Comparison of ENCODE assay signal across 11 mouse cellular contexts in the genomic region with DNA sequence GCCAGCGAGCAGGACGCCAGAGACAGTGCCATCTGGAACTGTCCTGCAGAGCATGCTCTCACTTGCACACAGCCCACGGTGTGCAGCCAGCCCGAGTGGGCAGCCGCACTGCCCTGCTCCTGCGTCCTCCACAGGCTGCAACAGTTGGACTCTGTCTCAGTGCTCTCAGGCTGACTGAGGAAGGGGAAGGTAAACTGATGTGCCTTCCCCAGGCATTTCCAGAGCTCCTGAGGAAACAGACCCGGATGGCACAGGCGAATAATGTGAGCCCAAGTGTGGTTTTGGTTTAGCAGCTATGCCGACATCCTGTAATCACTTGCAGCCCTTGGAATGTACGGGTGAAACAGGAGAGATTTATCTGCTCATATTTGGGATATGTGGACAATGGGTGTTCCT. TPM values are rescaled to one million over a fixed set of nuclear protein-coding genes. Genes with fewer than 3 reads are reported as not detected.
DNase-seq lines count a peak whose midpoint lies in the region; ATAC-seq and TF ChIP-seq lines count a peak whose summit lies in the region.
"Had no signal": no experiment of that assay in that cellular context is flagged by ENCODE, and none has a peak within 500 bp of the region (broad histone marks: within the 10 kb centered on the region; RNA-seq: fewer than 3 reads in every experiment).

No protein-coding gene starts in this region.

- peaks cover 15% of the 10 kb centered on the region for H3K36me3 ChIP-seq in hindbrain, embryonic 14.5 days (replicated peaks; ENCODE audit: control insufficient read depth, insufficient read depth)
- H3K36me3 ChIP-seq in midbrain, postnatal 0 days (ENCODE audit: insufficient read depth, low read length), result no peaks in the 10 kb centered on the region

- no peaks in the 10 kb centered on the region for H3K9me3 ChIP-seq in hindbrain, embryonic 14.5 days (ENCODE audit: control insufficient read depth, low read length)
- no peaks in the 10 kb centered on the region for H3K9me3 ChIP-seq in midbrain, postnatal 0 days (ENCODE audit: low read length)

- peak overlapping the region; percentile 79 for H3K9ac ChIP-seq in hindbrain, embryonic 14.5 days
- peak overlapping the region; percentile 48; the same call in 1 of the 2 replicates for H3K9ac ChIP-seq in midbrain, postnatal 0 days (replicated peaks; ENCODE audit: low read length, poor library complexity, severe bottlenecking)

- ATAC-seq in hindbrain, embryonic 14.5 days (ENCODE audit: low FRiP score), result peak; percentile 22; the same call in 1 of the 2 replicates
- ATAC-seq in midbrain, postnatal 0 days (ENCODE audit: low FRiP score), result 0 out of 2 replicates have a peak, but pooled peaks have one; percentile 44

- H3K27me3 ChIP-seq in hindbrain, embryonic 14.5 days (ENCODE audit: control insufficient read depth, insufficient read depth, low read length), result no peaks in the 10 kb centered on the region
- H3K27me3 ChIP-seq in midbrain, postnatal 0 days (ENCODE audit: insufficient read depth, low read length), result peaks cover 6% of the 10 kb centered on the region; the same call in 1 of the 2 replicates

- peak; percentile 93 for DNase-seq in heart, adult 11 months
- no peak for DNase-seq in heart, adult 8-10 months (ENCODE audit: low spot score)
- peak; percentile 77 for DNase-seq in embryo, embryonic 10.5 days (ENCODE audit: low spot score)
- no peak for DNase-seq in hindbrain, embryonic 14.5 days (ENCODE audit: low spot score)
- DNase-seq in midbrain, postnatal 0 days (ENCODE audit: low spot score), result peak; percentile 70
- DNase-seq in right cerebral cortex, postnatal 36 days (ENCODE audit: low spot score in 2 of 2), result no peak
- DNase-seq in thymus, postnatal 0 days (ENCODE audit: low spot score), result no peak
- DNase-seq in liver, result no peak
- DNase-seq: adrenal gland, adult 2 months; kidney, adult 11 months had no signal

- H3K4me1 ChIP-seq in hindbrain, embryonic 14.5 days (replicated peaks; ENCODE audit: control insufficient read depth, insufficient read depth, low read length), result peaks cover 53% of the 10 kb centered on the region
- H3K4me1 ChIP-seq in midbrain, postnatal 0 days (ENCODE audit: insufficient read depth, low read length), result 0 out of 2 replicates have a peak, but pooled peaks cover 3% of the 10 kb centered on the region

- peak overlapping the region; percentile 92 for H3K27ac ChIP-seq in hindbrain, embryonic 14.5 days
- H3K27ac ChIP-seq in midbrain, postnatal 0 days (ENCODE audit: low read depth, low read length), result peak overlapping the region; percentile 67

- peak overlapping the region; percentile 70 for H3K4me2 ChIP-seq in hindbrain, embryonic 14.5 days (replicated peaks)
- peak overlapping the region; percentile 43 for H3K4me2 ChIP-seq in midbrain, postnatal 0 days (ENCODE audit: low read depth, low read length, poor library complexity, severe bottlenecking)

- H3K4me3 ChIP-seq in hindbrain, embryonic 14.5 days (replicated peaks; ENCODE audit: low read length), result peak overlapping the region; percentile 32
- H3K4me3 ChIP-seq in midbrain, postnatal 0 days (ENCODE audit: low read depth, low read length), result peak overlapping the region; percentile 19; the same call in 1 of the 2 replicates
- H3K4me3 ChIP-seq: erythroblast, embryonic 14.5 days had no signal

- 18% methylated on average over 10 of the region's 10 CpGs for WGBS in hindbrain, embryonic 14.5 days
- 43% methylated on average over 10 of the region's 10 CpGs for WGBS in midbrain, postnatal 0 days

- no peak for TF ChIP-seq CTCF in midbrain, postnatal 0 days (IDR thresholded peaks at IDR 0.05)

RNA-seq across cellular contexts. Expression of a gene that starts 10.5 kb away (rescaled TPM):
- total RNA-seq in heart, adult 8-10 months (2022), result 1 to 10 TPM; 5.0 to 9.3 (median 7.6) TPM
- 26.9 and 32.8 TPM in 2 replicates for polyA plus RNA-seq in hindbrain, embryonic 14.5 days (2014; fragmentation: Nextera tagmentation; extraction: Ambion mirVana)
- 90.4 and 103 TPM in 2 replicates for total RNA-seq in midbrain, postnatal 0 days (2014; rRNA removed)
- polyA plus RNA-seq in midbrain, postnatal 0 days (2015; fragmentation: Nextera tagmentation; extraction: Ambion mirVana), result 5.3 and 7.1 TPM in 2 replicates
- 0.30 and 0.39 TPM in 2 replicates for polyA plus RNA-seq in thymus, postnatal 0 days (2015; fragmentation: Nextera tagmentation; extraction: Ambion mirVana)
- polyA plus RNA-seq: erythroblast, embryonic 14.5 days had no signal

Comparison
In these comparisons a context has a peak if more than half of its experiments do, and no peak if none do; other contexts are left out.
1. DNase-seq: peak in heart, adult 11 months (single experiment), embryo, embryonic 10.5 days (single experiment) and midbrain, postnatal 0 days (single experiment); none in heart, adult 8-10 months (single experiment), hindbrain, embryonic 14.5 days (single experiment), right cerebral cortex, postnatal 36 days (0 of 2), thymus, postnatal 0 days (single experiment) and liver (single experiment).